Mouse (Mus musculus): ENCODE measurements around the gene Crlf1. TPM values are rescaled to one million over a fixed set of nuclear protein-coding genes. Genes with fewer than 3 reads are reported as not detected.
A peak's percentile ranks its signal among the peaks of the same experiment; 100 is the strongest.

Gene Crlf1
- polyA plus RNA-seq, 1 experiment from 2014 or later: 1.1 TPM

DNA sequence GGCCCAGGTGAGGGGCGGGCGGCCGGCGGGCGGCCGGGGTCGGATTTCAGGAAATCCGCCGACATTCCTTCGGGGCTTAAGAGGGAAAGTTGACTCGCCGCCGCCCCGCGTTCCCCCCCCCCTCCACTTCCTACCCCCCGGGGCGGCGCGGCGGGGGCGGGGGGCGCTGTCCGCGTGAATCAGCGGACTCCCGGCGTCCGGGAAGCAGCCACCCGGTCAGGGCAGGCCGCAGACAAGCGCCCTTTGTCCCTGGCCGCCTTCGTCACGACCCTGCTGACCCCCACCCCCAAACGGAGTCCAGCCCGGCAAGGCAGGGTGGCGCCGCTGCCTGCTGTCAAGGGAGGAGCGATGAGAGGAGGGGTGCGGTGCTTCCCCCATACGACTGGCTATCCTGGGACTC, 3.4 kb upstream of the Crlf1 start:
- Histone ChIP-seq H3K9me3 (no peaks in the 10 kb centered on the region), H3K27ac (no peak overlapping the region), H3K4me1 (replicated peaks) (peaks cover 57% of the 10 kb centered on the region), H3K36me3 (peaks cover 4% of the 10 kb centered on the region; the same call in 1 of the 2 replicates), H3K4me2 (replicated peaks) (peak overlapping the region; percentile 33), H3K9ac (replicated peaks) (0 out of 2 replicates have a peak overlapping the region, but pooled peaks have one; percentile 28), H3K4me3 (replicated peaks) (peak overlapping the region; percentile 7), H3K27me3 (peaks cover 98% of the 10 kb centered on the region)
- no peak for ATAC-seq
- WGBS: under 1% methylated on average over 28 of the region's 41 CpGs

DNA sequence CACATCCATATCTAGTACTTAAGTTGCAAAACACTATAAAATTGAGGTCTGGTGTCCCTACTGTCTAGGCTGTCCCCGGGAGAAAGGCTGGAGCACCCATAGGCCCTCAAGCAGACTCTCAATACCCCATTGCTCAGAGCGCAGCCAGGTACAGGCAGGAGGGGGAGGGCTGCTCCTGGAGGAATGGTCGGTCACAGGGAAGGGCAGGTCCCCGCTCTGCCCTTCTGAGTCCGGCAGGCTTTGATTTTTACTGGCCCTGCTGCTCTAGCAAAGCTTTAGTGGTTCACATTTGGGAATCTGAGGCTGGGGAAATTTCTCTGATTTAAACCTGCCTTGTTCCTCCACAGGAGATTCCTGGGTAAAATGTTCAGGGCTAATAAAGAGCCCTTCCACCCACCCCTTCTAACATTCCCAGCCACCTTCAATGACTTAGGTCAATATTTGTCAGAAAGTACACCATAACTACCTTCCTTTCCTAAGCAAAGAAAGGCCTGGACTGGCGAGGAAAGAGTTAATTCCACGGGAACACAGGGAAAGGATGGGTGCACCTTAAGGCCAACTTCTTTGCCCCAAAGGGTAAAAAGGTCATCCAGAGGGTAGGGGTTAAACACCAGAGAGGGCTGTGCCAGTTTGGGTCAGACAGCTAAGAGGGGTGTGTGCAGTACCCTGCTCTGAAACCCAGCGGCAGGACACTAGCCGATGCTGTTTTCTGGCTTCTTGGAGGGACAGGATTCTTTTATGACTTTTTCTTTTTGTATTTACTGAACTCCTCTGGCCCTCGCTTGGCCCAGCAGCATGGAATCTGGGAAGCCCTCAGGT, 2.7 kb upstream of the Crlf1 start:
- Histone ChIP-seq H3K4me2 (replicated peaks) (no peak overlapping the region), H3K9me3 (no peaks in the 10 kb centered on the region), H3K9ac (replicated peaks) (no peak overlapping the region), H3K4me3 (replicated peaks) (no peak overlapping the region), H3K27ac (no peak overlapping the region), H3K27me3 (peaks cover 98% of the 10 kb centered on the region), H3K4me1 (replicated peaks) (peaks cover 64% of the 10 kb centered on the region), H3K36me3 (no peaks in the 10 kb centered on the region)
- ATAC-seq: no peak
- WGBS: 8% methylated on average over 10 of the region's 10 CpGs

DNA sequence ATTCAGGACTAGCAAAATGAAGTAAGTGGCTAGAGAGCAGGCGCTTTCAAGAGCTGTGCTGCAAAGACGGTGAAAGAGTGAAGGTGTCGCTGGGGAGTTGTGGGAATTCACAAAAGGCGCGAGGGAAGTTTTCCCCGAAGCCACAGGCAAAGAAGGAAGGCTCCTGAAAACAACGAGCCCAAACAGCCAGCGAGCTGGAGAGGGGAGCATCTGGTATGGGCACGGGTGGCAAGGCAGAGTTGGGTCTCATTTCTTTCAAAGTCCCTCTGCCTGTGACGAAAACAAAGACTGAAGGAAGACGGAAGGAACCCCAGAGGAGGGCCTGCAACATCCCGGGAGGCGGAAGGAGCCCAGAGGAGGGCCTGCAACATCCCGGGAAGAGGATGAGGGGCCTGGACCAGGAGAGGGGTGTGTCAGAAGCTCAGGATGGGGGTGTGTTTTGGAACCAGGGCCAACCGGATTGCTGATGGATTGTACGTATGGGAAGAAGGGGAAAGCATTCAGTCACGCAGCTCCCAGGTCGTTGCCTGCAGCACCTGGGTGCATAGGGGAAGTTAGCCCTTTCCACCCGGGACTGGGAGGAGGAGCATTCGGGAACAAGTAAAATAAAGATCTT, 2.0 kb upstream of the Crlf1 start:
- ATAC-seq: no peak
- Histone ChIP-seq H3K4me2 (replicated peaks) (no peak overlapping the region), H3K4me1 (replicated peaks) (peaks cover 68% of the 10 kb centered on the region), H3K36me3 (no peaks in the 10 kb centered on the region), H3K27ac (no peak overlapping the region), H3K4me3 (replicated peaks) (no peak overlapping the region), H3K27me3 (peaks cover 98% of the 10 kb centered on the region), H3K9me3 (no peaks in the 10 kb centered on the region), H3K9ac (replicated peaks) (no peak overlapping the region; the same call in 1 of the 2 replicates)
- 2% methylated on average over 20 of the region's 20 CpGs for WGBS

DNA sequence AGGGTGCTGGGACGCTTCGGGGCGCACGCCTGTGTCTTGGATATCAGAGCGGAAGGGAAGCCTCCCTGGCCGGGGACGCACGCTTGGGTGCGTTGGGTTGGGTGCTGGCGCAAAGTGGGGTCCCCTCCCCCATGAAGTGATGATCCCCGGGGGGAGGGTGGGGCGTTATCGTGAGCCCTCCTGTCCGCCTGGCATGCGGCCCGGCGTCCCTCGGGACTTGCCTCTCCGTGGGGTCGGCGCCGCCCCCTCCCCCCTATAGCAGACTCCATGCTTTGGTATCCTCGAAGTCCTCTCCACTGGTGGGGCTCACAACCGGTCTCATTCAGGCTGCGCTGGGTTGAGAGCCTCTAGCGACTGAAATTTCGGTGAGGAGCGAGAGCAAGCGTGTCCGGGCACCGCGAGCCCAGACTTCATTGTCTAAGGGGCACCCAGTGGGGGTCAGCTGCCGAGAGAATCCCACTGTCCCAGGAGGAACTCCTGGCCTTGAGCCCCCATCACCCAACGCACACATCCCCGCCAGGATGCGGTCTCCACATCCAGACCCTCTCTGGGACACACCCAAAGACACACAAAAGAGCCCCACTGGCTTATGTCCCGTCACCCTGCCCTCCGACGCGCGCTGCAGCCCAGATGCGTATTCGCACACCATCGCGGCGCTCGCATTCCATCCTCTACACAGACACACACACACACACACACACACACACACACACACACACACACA, 896 bp downstream of the Crlf1 start:
- WGBS: 1% methylated on average over 47 of the region's 47 CpGs
- peak overlapping the region; percentile 57 for H3K4me2 ChIP-seq (replicated peaks)
- no peak overlapping the region for H3K9ac ChIP-seq (replicated peaks)
- H3K9me3 ChIP-seq: no peaks in the 10 kb centered on the region
- 0 out of 2 replicates have a peak, but pooled peaks have one; percentile 17 for ATAC-seq
- peak overlapping the region; percentile 35 for H3K4me3 ChIP-seq (replicated peaks)
- H3K27ac ChIP-seq: no peak overlapping the region
- no peaks in the 10 kb centered on the region for H3K36me3 ChIP-seq
- peaks cover 48% of the 10 kb centered on the region for H3K4me1 ChIP-seq (replicated peaks)
- H3K27me3 ChIP-seq: peaks cover 100% of the 10 kb centered on the region

DNA sequence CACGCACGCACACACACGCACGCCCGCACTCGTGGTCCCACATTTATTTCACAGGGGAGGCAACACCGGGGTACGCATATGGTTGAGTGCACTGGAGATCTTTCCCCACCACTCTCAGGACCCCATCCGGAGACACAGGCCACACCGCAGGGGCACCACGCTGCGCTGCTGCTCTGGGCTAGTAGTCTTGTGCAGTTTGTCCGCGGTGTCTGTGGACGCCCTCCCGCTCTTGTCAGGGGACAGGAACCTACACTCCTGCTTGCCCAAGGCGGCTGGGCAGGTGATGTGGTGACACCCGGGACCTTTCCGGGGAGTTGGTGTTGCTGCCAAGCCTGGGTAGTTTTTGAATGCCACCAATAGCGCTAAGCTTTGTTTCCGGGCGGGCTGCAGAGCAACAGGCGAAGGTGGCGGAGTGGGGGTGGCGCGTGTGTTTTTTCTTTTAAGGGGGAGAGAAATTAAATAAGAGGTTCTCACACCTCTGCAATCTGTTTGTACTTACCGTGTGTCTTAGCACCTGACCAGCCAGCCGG, 1.5 kb downstream of the Crlf1 start:
- no peaks in the 10 kb centered on the region for H3K9me3 ChIP-seq
- H3K4me1 ChIP-seq (replicated peaks): peaks cover 42% of the 10 kb centered on the region
- H3K27ac ChIP-seq: no peak overlapping the region
- H3K36me3 ChIP-seq: no peaks in the 10 kb centered on the region
- no peak for ATAC-seq
- peak overlapping the region; percentile 14; the same call in 1 of the 2 replicates for H3K4me2 ChIP-seq (replicated peaks)
- H3K9ac ChIP-seq (replicated peaks): no peak overlapping the region
- peak overlapping the region; percentile 4; the same call in 1 of the 2 replicates for H3K4me3 ChIP-seq (replicated peaks)
- H3K27me3 ChIP-seq: peaks cover 100% of the 10 kb centered on the region
- 2% methylated on average over 28 of the region's 28 CpGs for WGBS

DNA sequence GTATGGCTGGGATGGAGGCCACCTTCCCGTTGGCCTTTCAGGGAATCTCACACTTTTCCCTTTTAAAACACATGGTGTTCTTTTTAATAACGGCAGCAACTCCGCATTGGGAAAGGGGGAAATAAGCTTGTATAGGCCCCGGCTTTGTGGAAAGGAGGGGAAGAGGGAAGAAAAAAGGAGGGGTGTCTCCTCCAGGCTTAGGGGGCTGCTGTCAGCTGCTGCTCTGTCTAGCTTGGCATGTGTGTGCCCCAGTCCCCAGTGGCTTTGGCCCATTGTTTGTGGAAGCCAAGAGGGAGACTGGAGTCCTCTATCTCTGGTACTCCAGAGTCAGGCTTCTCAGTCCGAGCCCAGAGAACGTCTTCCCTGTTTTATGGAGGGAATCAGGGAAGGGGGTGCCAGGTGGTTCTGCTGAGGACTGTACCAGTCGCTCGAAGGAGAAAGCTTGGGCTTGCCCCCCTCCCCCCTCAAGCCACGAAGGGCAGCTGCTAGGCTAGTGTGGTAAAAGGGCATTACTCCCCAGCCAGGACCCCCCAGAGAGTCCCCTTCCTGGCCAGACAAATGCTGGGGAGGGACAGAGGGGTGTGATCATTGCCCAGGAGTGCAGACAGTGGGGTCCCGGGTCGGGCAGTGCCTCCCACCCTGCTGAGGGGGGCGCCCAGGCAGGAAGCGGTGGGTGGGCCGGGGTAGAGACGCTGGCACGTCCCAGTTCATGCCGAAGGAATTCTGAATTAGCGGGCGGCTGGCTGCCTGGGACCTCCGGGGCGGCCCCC, 2.2 kb downstream of the Crlf1 start:
- peak overlapping the region; percentile 31 for H3K4me2 ChIP-seq (replicated peaks)
- H3K9me3 ChIP-seq: no peaks in the 10 kb centered on the region
- H3K36me3 ChIP-seq: no peaks in the 10 kb centered on the region
- no peak for ATAC-seq
- 2% methylated on average over 20 of the region's 21 CpGs for WGBS
- peaks cover 100% of the 10 kb centered on the region for H3K27me3 ChIP-seq
- H3K27ac ChIP-seq: no peak overlapping the region
- H3K4me3 ChIP-seq (replicated peaks): no peak overlapping the region; the same call in 1 of the 2 replicates
- no peak overlapping the region for H3K9ac ChIP-seq (replicated peaks)
- peaks cover 39% of the 10 kb centered on the region for H3K4me1 ChIP-seq (replicated peaks)

DNA sequence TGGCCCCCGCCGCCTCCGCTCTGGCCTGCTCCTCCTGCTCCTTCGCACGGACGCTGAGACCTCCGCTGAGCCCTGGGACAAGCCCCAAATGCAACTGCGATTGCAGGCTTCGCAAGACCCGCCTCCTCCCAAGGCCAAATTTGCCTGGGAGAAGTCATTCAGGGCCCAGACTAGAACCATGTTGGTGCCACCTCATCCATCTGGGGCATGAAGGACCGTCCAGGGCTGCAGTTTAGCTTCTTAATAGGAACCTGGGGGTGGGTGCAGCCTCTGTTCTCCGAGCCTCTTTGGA, 2.8 kb downstream of the Crlf1 start:
- Histone ChIP-seq H3K9me3 (no peaks in the 10 kb centered on the region), H3K9ac (replicated peaks) (no peak overlapping the region), H3K4me3 (replicated peaks) (no peak overlapping the region; the same call in 1 of the 2 replicates), H3K27ac (no peak overlapping the region), H3K27me3 (peaks cover 100% of the 10 kb centered on the region), H3K36me3 (no peaks in the 10 kb centered on the region), H3K4me2 (replicated peaks) (peak overlapping the region; percentile 31), H3K4me1 (replicated peaks) (peaks cover 40% of the 10 kb centered on the region)
- 5% methylated on average over 12 of the region's 12 CpGs for WGBS
- ATAC-seq: no peak

DNA sequence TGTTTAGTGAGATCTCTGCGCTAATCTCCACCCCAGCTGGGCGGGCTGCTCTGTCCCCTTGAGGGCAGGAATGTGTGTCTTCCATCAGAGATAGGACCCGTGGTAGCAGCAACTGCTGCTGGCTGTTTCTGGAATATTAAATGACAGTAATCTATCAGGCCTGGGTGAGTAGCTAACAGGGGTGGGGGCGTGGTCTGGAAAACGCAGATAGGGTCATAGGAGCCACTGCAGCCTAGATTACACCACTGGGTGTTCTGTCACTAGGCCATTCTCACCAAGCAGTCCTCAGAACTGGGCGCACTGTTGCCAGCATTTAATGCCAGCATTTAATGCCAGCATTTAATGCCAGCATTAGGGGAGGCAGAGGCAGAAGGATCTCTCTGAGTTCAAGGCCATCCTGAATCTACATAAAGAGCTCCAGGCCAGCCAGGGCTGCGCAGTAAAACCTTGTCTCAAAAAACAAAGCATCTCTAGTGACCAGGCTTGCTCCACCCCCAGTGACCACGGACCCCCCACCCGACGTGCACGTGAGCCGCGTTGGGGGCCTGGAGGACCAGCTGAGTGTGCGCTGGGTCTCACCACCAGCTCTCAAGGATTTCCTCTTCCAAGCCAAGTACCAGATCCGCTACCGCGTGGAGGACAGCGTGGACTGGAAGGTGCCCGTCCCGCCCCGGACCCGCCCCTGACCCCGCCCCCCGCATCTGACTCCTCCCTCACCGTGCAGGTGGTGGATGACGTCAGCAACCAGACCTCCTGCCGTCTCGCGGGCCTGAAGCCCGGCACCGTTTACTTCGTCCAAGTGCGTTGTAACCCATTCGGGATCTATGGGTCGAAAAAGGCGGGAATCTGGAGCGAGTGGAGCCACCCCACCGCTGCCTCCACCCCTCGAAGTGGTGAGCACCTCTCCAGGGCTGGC, 7.7 kb downstream of the Crlf1 start:
- H3K9ac ChIP-seq (replicated peaks): no peak overlapping the region
- no peak for ATAC-seq
- peak overlapping the region; percentile 29 for H3K4me2 ChIP-seq (replicated peaks)
- H3K27me3 ChIP-seq: peaks cover 88% of the 10 kb centered on the region
- peaks cover 11% of the 10 kb centered on the region; the same call in 1 of the 2 replicates for H3K36me3 ChIP-seq
- 5% methylated on average over 39 of the region's 39 CpGs for WGBS
- 0 out of 2 replicates have a peak overlapping the region, but pooled peaks have one; percentile 3 for H3K4me3 ChIP-seq (replicated peaks)
- no peak overlapping the region for H3K27ac ChIP-seq
- H3K9me3 ChIP-seq: no peaks in the 10 kb centered on the region
- H3K4me1 ChIP-seq (replicated peaks): peaks cover 33% of the 10 kb centered on the region

DNA sequence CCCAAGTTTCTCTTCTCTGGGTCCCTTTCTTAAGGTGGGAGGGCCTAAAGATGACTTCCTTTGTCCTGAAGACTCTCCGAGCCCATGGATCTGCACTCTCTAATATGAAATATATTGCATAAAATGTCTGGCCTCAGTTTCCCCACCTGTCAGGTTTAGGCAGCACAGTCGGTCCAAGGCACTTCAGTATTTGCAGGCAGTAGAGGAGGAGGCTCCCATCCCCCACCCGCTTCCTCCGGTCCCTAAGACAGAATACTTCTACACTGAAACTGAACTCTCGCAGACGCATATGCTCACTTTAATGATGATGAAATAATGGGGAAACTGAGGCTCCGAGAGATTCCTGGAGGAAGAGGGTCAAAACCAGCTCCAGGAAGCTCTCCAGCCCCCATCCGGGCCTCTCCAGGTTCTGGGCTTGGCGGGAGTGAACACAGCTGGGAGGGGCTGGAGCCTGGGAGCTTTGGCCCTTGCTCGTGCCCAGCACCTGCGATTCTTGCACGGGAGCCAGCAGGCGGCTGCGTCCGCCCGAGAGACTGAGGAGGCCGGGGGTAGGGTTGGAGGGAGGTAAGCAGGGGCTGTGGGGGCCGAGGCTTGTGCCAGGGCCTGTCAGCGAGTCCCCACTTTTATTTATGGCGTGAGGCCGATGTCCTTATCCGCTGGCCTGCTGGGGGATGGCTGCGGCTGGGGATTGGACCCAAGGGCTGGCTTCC, 9.0 kb downstream of the Crlf1 start:
- no peak for ATAC-seq
- Histone ChIP-seq H3K27ac (no peak overlapping the region), H3K4me1 (replicated peaks) (peaks cover 38% of the 10 kb centered on the region), H3K4me3 (replicated peaks) (no peak overlapping the region), H3K4me2 (replicated peaks) (no peak overlapping the region), H3K27me3 (peaks cover 75% of the 10 kb centered on the region), H3K36me3 (peaks cover 11% of the 10 kb centered on the region), H3K9me3 (no peaks in the 10 kb centered on the region), H3K9ac (replicated peaks) (no peak overlapping the region; the same call in 1 of the 2 replicates)
- 7% methylated on average over 23 of the region's 23 CpGs for WGBS

DNA sequence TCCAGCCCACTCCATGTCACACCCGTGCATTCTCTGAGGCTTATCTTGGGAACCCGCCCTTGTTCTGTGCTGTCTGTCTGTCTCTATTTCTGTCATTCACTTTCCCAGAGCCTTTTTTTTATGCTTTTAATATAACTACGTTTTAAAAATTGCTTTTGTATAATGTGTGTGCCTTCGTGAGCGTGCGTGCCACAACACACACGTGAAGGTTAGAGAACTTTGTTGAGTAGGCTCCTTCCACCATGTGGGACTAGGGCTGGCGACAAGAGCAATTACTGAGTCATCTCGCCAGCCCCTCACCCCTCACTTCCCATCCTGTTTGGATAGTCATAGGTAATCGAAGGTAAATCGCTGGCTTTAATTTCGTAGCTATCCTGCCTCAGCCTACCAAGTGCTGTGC, 9.6 kb downstream of the Crlf1 start:
- Histone ChIP-seq H3K4me1 (replicated peaks) (peaks cover 38% of the 10 kb centered on the region), H3K9me3 (no peaks in the 10 kb centered on the region), H3K4me2 (replicated peaks) (no peak overlapping the region), H3K9ac (replicated peaks) (no peak overlapping the region), H3K36me3 (peaks cover 17% of the 10 kb centered on the region), H3K27me3 (peaks cover 69% of the 10 kb centered on the region), H3K27ac (no peak overlapping the region), H3K4me3 (replicated peaks) (no peak overlapping the region)
- no peak for ATAC-seq
- 34% methylated on average over 12 of the region's 12 CpGs for WGBS
